Mouse (Mus musculus) CH12.LX (cell line): ENCODE measurements around the gene Bcor. TPM values are rescaled to one million over a fixed set of nuclear protein-coding genes. Genes with fewer than 3 reads are reported as not detected.

Experiments used
- DNase-seq: peaks from one replicate; pipeline ENCODE4 v3.0.0-alpha.2; 2013; ENCODE audit errors: extremely low read depth
- H3K27ac ChIP-seq: 2 replicates; pipeline ENCODE4 v1.5.1; 2012; ENCODE audit warnings: low read depth, mild to moderate bottlenecking, control low read depth, moderate library complexity; ENCODE audit not compliant: insufficient read depth
- H3K27me3 ChIP-seq: replicated peaks from 2 replicates; pipeline ENCODE3; 2012; ENCODE audit warnings: inconsistent platforms
- H3K36me3 ChIP-seq, 2 experiments: replicated peaks in 1 of 2; 2 replicates each; pipeline versions ENCODE3 to v1.6.1; 2012; ENCODE audit warnings: inconsistent platforms in 1 of 2, low read length in 1 of 2, mild to moderate bottlenecking in 1 of 2, mixed read lengths in 1 of 2, moderate library complexity in 1 of 2; ENCODE audit not compliant: control insufficient read depth in 1 of 2, insufficient read depth in 1 of 2
- H3K4me1 ChIP-seq, 2 experiments: 2 replicates each; pipeline ENCODE4 v1.6.1; 2012; ENCODE audit warnings: inconsistent platforms in 1 of 2, moderate library complexity in 1 of 2; ENCODE audit not compliant: insufficient read depth in 2 of 2, control insufficient read depth in 1 of 2
- H3K4me2 ChIP-seq: 2 replicates; pipeline ENCODE4 v1.6.1; 2012; ENCODE audit warnings: low read depth, mild to moderate bottlenecking, control low read depth; ENCODE audit not compliant: poor library complexity, insufficient read depth, severe bottlenecking
- H3K4me3 ChIP-seq, 3 experiments: fragments of 150-350 bp in 1 of 3; sonication (generic) in 1 of 3; replicated peaks in 1 of 3; 2 replicates each; pipeline versions ENCODE3 to v1.5.1; 2011 to 2012; ENCODE audit warnings: low read depth in 2 of 3, low read length in 2 of 3, mild to moderate bottlenecking in 2 of 3, moderate library complexity in 2 of 3, control low read depth in 1 of 3, improper control_type of control experiment in 1 of 3, inconsistent platforms in 1 of 3, mixed read lengths in 1 of 3; ENCODE audit not compliant: poor library complexity in 1 of 3
- H3K79me2 ChIP-seq: replicated peaks from 2 replicates; pipeline ENCODE4 v1.6.1; 2012; ENCODE audit warnings: mild to moderate bottlenecking, moderate library complexity; ENCODE audit not compliant: control insufficient read depth, poor library complexity, insufficient read depth, severe bottlenecking; ENCODE audit errors: extremely low read depth
- H3K9ac ChIP-seq: 2 replicates; pipeline ENCODE4 v1.6.1; 2012; ENCODE audit warnings: low read depth, mild to moderate bottlenecking, control low read depth, moderate library complexity; ENCODE audit not compliant: insufficient read depth
- H3K9me3 ChIP-seq: replicated peaks from 2 replicates; pipeline ENCODE3; 2012; ENCODE audit warnings: low read length, inconsistent platforms, mixed read lengths
- BHLHE40 ChIP-seq: IDR thresholded peaks from 2 replicates; pipeline ENCODE4 v1.6.1; 2011; ENCODE audit warnings: mild to moderate bottlenecking, low read depth, low read length, improper control_type of control experiment
- CHD2 ChIP-seq: IDR thresholded peaks from 2 replicates; pipeline ENCODE4 v1.6.1; 2011; ENCODE audit warnings: low read length, improper control_type of control experiment
- EP300 ChIP-seq: IDR thresholded peaks from 2 replicates; pipeline ENCODE4 v1.6.1; 2011; ENCODE audit warnings: low read length, improper control_type of control experiment
- ETS1 ChIP-seq: conservative IDR thresholded peaks from 2 replicates; pipeline ENCODE4 v1.6.1; 2012; ENCODE audit warnings: low read depth, mild to moderate bottlenecking, inconsistent platforms, low read length, improper control_type of control experiment, moderate library complexity
- IRF4 ChIP-seq: IDR thresholded peaks from 2 replicates; pipeline ENCODE4 v1.6.1; 2014; ENCODE audit warnings: low read depth, mild to moderate bottlenecking, inconsistent platforms, low read length, improper control_type of control experiment
- JUN ChIP-seq: IDR thresholded peaks from 2 replicates; pipeline ENCODE4 v1.6.1; 2011; ENCODE audit warnings: low read depth, mild to moderate bottlenecking, low read length, improper control_type of control experiment, moderate library complexity; ENCODE audit not compliant: insufficient read depth
- JUND ChIP-seq: conservative IDR thresholded peaks from 2 replicates; pipeline ENCODE4 v1.6.1; 2011; ENCODE audit warnings: low read depth, low read length, improper control_type of control experiment
- KAT2A ChIP-seq: IDR thresholded peaks from 2 replicates; pipeline ENCODE4 v1.6.1; 2012; ENCODE audit warnings: low read length, improper control_type of control experiment, inconsistent platforms; ENCODE audit not compliant: insufficient replicate concordance
- MAFK ChIP-seq: IDR thresholded peaks from 2 replicates; pipeline ENCODE4 v1.6.1; 2011; ENCODE audit warnings: low read length, improper control_type of control experiment; ENCODE audit not compliant: insufficient replicate concordance
- MAX ChIP-seq: IDR thresholded peaks from 2 replicates; pipeline ENCODE4 v1.6.1; 2011; ENCODE audit warnings: low read length, improper control_type of control experiment
- MEF2A ChIP-seq: IDR thresholded peaks from 2 replicates; pipeline ENCODE4 v1.6.1; 2014; ENCODE audit warnings: low read depth, mild to moderate bottlenecking, inconsistent platforms, low read length, improper control_type of control experiment, borderline replicate concordance
- MXI1 ChIP-seq: IDR thresholded peaks from 2 replicates; pipeline ENCODE4 v1.6.1; 2011; ENCODE audit warnings: mild to moderate bottlenecking, low read depth, low read length, improper control_type of control experiment
- MYC ChIP-seq: IDR thresholded peaks from 2 replicates; pipeline ENCODE4 v1.6.1; 2011; ENCODE audit warnings: low read depth, mild to moderate bottlenecking, improper control_type of control experiment, low read length
- NELFE ChIP-seq: IDR thresholded peaks from 2 replicates; pipeline ENCODE4 v1.6.1; 2011; ENCODE audit warnings: low read depth, low read length, improper control_type of control experiment
- NRF1 ChIP-seq: IDR thresholded peaks from 2 replicates; pipeline ENCODE4 v1.6.1; 2014; ENCODE audit warnings: low read depth, mild to moderate bottlenecking, inconsistent platforms, low read length, improper control_type of control experiment, moderate library complexity
- PAX5 ChIP-seq: IDR thresholded peaks from 2 replicates; pipeline ENCODE4 v1.6.1; 2012; ENCODE audit warnings: low read length, inconsistent platforms, mixed read lengths
- POLR2A ChIP-seq: IDR thresholded peaks from 2 replicates; pipeline ENCODE4 v1.6.1; 2011; ENCODE audit warnings: low read depth, mild to moderate bottlenecking, improper control_type of control experiment, low read length
- POLR2AphosphoS2 ChIP-seq: IDR thresholded peaks from 2 replicates; pipeline ENCODE4 v1.6.1; 2011; ENCODE audit warnings: low read depth, low read length, improper control_type of control experiment
- SMC3 ChIP-seq: IDR thresholded peaks from 2 replicates; pipeline ENCODE4 v1.6.1; 2011; ENCODE audit warnings: low read depth, low read length, improper control_type of control experiment
- TCF12 ChIP-seq: IDR thresholded peaks from 2 replicates; pipeline ENCODE4 v1.6.1; 2014; ENCODE audit warnings: low read depth, mild to moderate bottlenecking, inconsistent platforms, low read length, improper control_type of control experiment
- USF1 ChIP-seq: IDR thresholded peaks from 2 replicates; pipeline ENCODE4 v1.6.1; 2014; ENCODE audit warnings: low read depth, mild to moderate bottlenecking, inconsistent platforms, low read length, improper control_type of control experiment
- ZC3H11A ChIP-seq: IDR thresholded peaks from 2 replicates; pipeline ENCODE4 v1.6.1; 2012; ENCODE audit warnings: low read depth, mild to moderate bottlenecking, inconsistent platforms, low read length, improper control_type of control experiment
- ZMIZ1 ChIP-seq: IDR thresholded peaks from 2 replicates; pipeline ENCODE4 v1.6.1; 2012; ENCODE audit warnings: low read depth, mild to moderate bottlenecking, inconsistent platforms, low read length, improper control_type of control experiment
- dilution Hi-C: fragments of 300-500 bp; cut with MboI; formaldehyde crosslinking; loops from 2 replicates; pipeline ENCODE4 v1.14.3; 2020; ENCODE audit warnings: low sequenced_read_pairs; ENCODE audit not compliant: extremely low pct_unique_long_range_greater_than_20kb, extremely low pct_ligation_motif_present
- in situ Hi-C: fragments of 300-500 bp; cut with MboI; formaldehyde crosslinking; loops from 3 replicates; pipeline ENCODE4 v1.14.3; 2019; ENCODE audit warnings: low sequenced_read_pairs, low pct_ligation_motif_present, low pct_unique_long_range_greater_than_20kb, mixed read lengths
- polyA plus RNA-seq: library from polyadenylated mRNA; unstranded; fragments of >175 nt; gene quantifications from 2 replicates; pipeline ENCODE4 v1.2.1, GENCODE M21; 2012; ENCODE audit warnings: low read depth; ENCODE audit not compliant: insufficient read length
- total RNA-seq, 2 experiments: library from RNA; depleted of rRNA; stranded (reverse); fragments of 300-350 nt in 1 of 2; fragments of >200 nt in 1 of 2; gene quantifications; 2 replicates each; pipeline ENCODE4 v1.2.3; 2012 to 2014

The Bcor gene
- total and polyA plus RNA-seq, 3 experiments, result 14.3 to 41.1 (median 33.8) TPM

DNA sequence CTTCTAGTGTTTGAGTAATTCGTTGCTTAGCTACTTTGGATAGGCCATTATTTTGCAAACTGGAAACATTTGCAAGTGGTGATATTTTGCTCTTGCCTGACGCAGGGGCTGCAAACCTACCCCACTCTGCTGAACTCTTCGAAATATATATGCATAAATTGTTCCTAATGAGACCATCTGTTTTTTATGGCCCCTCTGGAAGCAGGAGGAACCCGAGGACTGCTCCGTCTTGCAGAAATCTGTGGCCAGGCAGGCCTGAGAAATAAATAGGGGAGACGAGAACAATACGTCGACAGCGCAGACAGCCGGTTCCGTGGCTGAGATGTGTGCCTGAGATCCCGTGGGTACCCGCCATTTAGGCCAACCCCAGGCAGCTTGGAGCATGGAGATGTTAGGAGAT is 159.5 kb downstream of the Bcor start:
- Histone ChIP-seq H3K9me3 (no peaks in the 10 kb centered on the region), H3K27ac (no peak overlapping the region), H3K36me3 (no peaks in the 10 kb centered on the region), H3K79me2 (no peaks in the 10 kb centered on the region), H3K4me3 (no peak overlapping the region), H3K9ac (no peak overlapping the region), H3K4me1 (peaks cover 22 to 28% of the 10 kb centered on the region in 2 experiments), H3K27me3 (no peaks in the 10 kb centered on the region), H3K4me2 (no peak overlapping the region)
- dilution Hi-C loops (no loop called here), in situ Hi-C loops (loop anchor here (10.0 to 25.0 kb wide), 3 partner anchors 116 to 363 kb away; no protein-coding TSS in a partner anchor)
- no peak for TF ChIP-seq POLR2AphosphoS2
- TF ChIP-seq POLR2A, result no peak
- no peak for TF ChIP-seq MYC
- no peak for TF ChIP-seq BHLHE40
- TF ChIP-seq NELFE, result no peak
- no peak for TF ChIP-seq MAX
- no peak for TF ChIP-seq MEF2A
- TF ChIP-seq SMC3, result no peak
- no peak for TF ChIP-seq NRF1
- no peak for TF ChIP-seq ETS1
- TF ChIP-seq KAT2A, result no peak
- no peak for TF ChIP-seq TCF12
- TF ChIP-seq USF1, result no peak
- no peak for TF ChIP-seq EP300
- TF ChIP-seq PAX5, result no peak
- TF ChIP-seq IRF4, result no peak
- TF ChIP-seq CHD2, result no peak
- no peak for DNase-seq

DNA sequence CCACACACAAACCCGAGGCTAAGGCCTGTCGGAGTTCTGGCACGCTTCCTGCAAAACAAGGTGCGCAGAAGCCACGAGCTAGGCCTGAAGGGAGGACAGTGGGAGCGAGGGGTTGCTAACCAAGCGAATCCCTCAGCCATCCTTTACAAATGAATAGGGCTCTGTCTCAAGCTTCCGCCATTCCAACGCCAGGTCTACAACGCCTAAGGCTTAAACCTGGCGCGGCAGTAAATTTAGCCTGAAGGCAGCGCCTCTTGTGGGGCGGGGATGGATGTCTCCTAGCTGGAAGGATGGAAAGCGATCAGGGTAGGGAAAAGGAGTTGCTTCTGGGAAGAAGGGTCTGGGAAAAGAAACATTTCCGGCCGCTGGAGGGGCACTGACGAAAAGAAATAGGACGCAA is 160.2 kb downstream of the Bcor start:
- Histone ChIP-seq H3K9ac (no peak overlapping the region; the same call in 1 of the 2 replicates), H3K9me3 (no peaks in the 10 kb centered on the region), H3K4me2 (no peak overlapping the region), H3K27me3 (no peaks in the 10 kb centered on the region), H3K36me3 (no peaks in the 10 kb centered on the region), H3K4me1 (peaks cover 16 to 26% of the 10 kb centered on the region in 2 experiments), H3K79me2 (no peaks in the 10 kb centered on the region), H3K27ac (no peak overlapping the region), H3K4me3 (no peak overlapping the region)
- DNase-seq, result no peak
- no peak for TF ChIP-seq KAT2A
- no peak for TF ChIP-seq JUN
- no peak for TF ChIP-seq CHD2
- TF ChIP-seq USF1, result no peak
- no peak for TF ChIP-seq PAX5
- TF ChIP-seq ZMIZ1, result no peak
- no peak for TF ChIP-seq TCF12
- no peak for TF ChIP-seq JUND
- no peak for TF ChIP-seq IRF4
- TF ChIP-seq MEF2A, result no peak
- TF ChIP-seq ETS1, result no peak
- no peak for TF ChIP-seq EP300
- TF ChIP-seq MYC, result no peak
- TF ChIP-seq ZC3H11A, result no peak
- no peak for TF ChIP-seq MAFK
- no peak for TF ChIP-seq SMC3
- no peak for TF ChIP-seq NELFE
- TF ChIP-seq MXI1, result no peak
- in situ Hi-C loops, result loop anchor here (10.0 to 25.0 kb wide), 3 partner anchors 115 to 363 kb away; no protein-coding TSS in a partner anchor
- dilution Hi-C loops, result no loop called here
